Mouse (Mus musculus) midbrain, embryonic 11.5 days (tissue): Measurements from ENCODE around the gene Ezr. TPM values are rescaled to one million over a fixed set of nuclear protein-coding genes. Genes with fewer than 3 reads are reported as not detected.
"Not testable (repeated sequence)": the region's sequence is repeated elsewhere in the genome, so short reads cannot be mapped to it uniquely, and the experiment has no call there.

Source experiments
- ATAC-seq: fragments of 200-750 bp; cut with Nextera tagmentation; 2 replicates; pipeline ENCODE4 v1.8.0; 2017; ENCODE audit warnings: moderate TSS enrichment, moderate library complexity; ENCODE audit not compliant: low FRiP score
- DNase-seq: peaks from one replicate; pipeline ENCODE4 v3.0.0; 2015; ENCODE audit warnings: low spot score; ENCODE audit errors: missing footprints
- H3K27ac ChIP-seq: fragments of 300-500 bp; sonication (generic); 2 replicates; pipeline ENCODE4 v1.5.1; 2014; ENCODE audit warnings: low read depth, low read length
- H3K27me3 ChIP-seq: fragments of 300-500 bp; sonication (generic); 2 replicates; pipeline ENCODE4 v1.6.1; 2014; ENCODE audit warnings: mild to moderate bottlenecking, low read length, moderate library complexity, mixed read lengths; ENCODE audit not compliant: control insufficient read depth, insufficient read depth
- H3K36me3 ChIP-seq: fragments of 300-500 bp; sonication (generic); 2 replicates; pipeline ENCODE4 v1.6.1; 2014; ENCODE audit warnings: mild to moderate bottlenecking, low read length, moderate library complexity, mixed read lengths; ENCODE audit not compliant: control insufficient read depth, insufficient read depth
- H3K4me1 ChIP-seq: fragments of 300-500 bp; sonication (generic); 2 replicates; pipeline ENCODE4 v1.6.1; 2014; ENCODE audit warnings: low read length; ENCODE audit not compliant: control insufficient read depth, insufficient read depth
- H3K4me2 ChIP-seq: fragments of 300-500 bp; sonication (generic); 2 replicates; pipeline ENCODE4 v1.6.1; 2014; ENCODE audit warnings: mild to moderate bottlenecking, moderate library complexity
- H3K4me3 ChIP-seq: fragments of 300-500 bp; sonication (generic); 2 replicates; pipeline ENCODE4 v1.5.1; 2014; ENCODE audit warnings: low read depth, low read length
- H3K9ac ChIP-seq: fragments of 300-500 bp; sonication (generic); 2 replicates; pipeline ENCODE4 v1.6.1; 2014; ENCODE audit warnings: low read length
- H3K9me3 ChIP-seq: fragments of 300-500 bp; sonication (generic); 2 replicates; pipeline ENCODE4 v1.6.1; 2016; ENCODE audit warnings: low read length; ENCODE audit not compliant: control insufficient read depth
- WGBS: fragments of 180-500 bp; shearing (Covaris S2); extraction: QIAGEN DNeasy Blood & Tissue Kit; methylation state at CpG from one replicate; pipeline ENCODE4 v1.1.7; 2014; 5-methylcytosine and 5-hydroxymethylcytosine counted together
- polyA plus RNA-seq: library from polyadenylated mRNA; unstranded; fragments of >200 nt; fragmentation: Nextera tagmentation; extraction: Ambion mirVana; gene quantifications from 2 replicates; pipeline ENCODE4 v1.2.1, GENCODE M21; 2014

Gene Ezr
- polyA plus RNA-seq, 1 experiment from 2014 or later: 51.0 TPM

- not testable (repeated sequence) for H3K27ac ChIP-seq, H3K4me2 ChIP-seq, H3K36me3 ChIP-seq, ATAC-seq, H3K27me3 ChIP-seq, H3K9ac ChIP-seq, H3K4me1 ChIP-seq, H3K9me3 ChIP-seq, DNase-seq, H3K4me3 ChIP-seq
- 93% methylated on average over 8 of the region's 9 CpGs for WGBS
Observed at GRCm38 (mm10) chr17:6699502-6699901, 83.1 kb downstream of the Ezr start.

GRCm38 (mm10) chr17:6697224-6697775 is 85.3 kb downstream of the Ezr start:
- H3K9ac ChIP-seq, H3K27ac ChIP-seq, H3K27me3 ChIP-seq, H3K4me1 ChIP-seq, H3K36me3 ChIP-seq, H3K4me2 ChIP-seq, H3K9me3 ChIP-seq, H3K4me3 ChIP-seq: not testable (repeated sequence)
- DNase-seq: peak; percentile 81
- WGBS: 35% methylated on average over 3 of the region's 4 CpGs
- ATAC-seq: peak; percentile 56

- not testable (repeated sequence) for H3K4me2 ChIP-seq, DNase-seq, H3K9me3 ChIP-seq, H3K9ac ChIP-seq, H3K36me3 ChIP-seq, H3K4me3 ChIP-seq, H3K4me1 ChIP-seq, H3K27me3 ChIP-seq, H3K27ac ChIP-seq
- WGBS: 59% methylated on average over 8 of the region's 8 CpGs
- 0 out of 2 replicates have a peak, but pooled peaks have one; percentile 10 for ATAC-seq
Observed at GRCm38 (mm10) chr17:6696521-6696920, 86.1 kb downstream of the Ezr start.

GRCm38 (mm10) chr17:6695712-6696111 is 86.9 kb downstream of the Ezr start:
- H3K4me3 ChIP-seq, H3K27ac ChIP-seq, H3K36me3 ChIP-seq, H3K4me2 ChIP-seq, H3K27me3 ChIP-seq, H3K4me1 ChIP-seq, H3K9ac ChIP-seq, H3K9me3 ChIP-seq, DNase-seq, ATAC-seq: not testable (repeated sequence)
- 82% methylated on average over 9 of the region's 9 CpGs for WGBS

- H3K9me3 ChIP-seq, H3K4me2 ChIP-seq, H3K9ac ChIP-seq, H3K36me3 ChIP-seq, H3K4me3 ChIP-seq, H3K4me1 ChIP-seq, H3K27ac ChIP-seq, ATAC-seq, H3K27me3 ChIP-seq: not testable (repeated sequence)
- DNase-seq: peak; percentile 91
- WGBS: 21% methylated on average over 2 of the region's 2 CpGs
Observed at GRCm38 (mm10) chr17:6691596-6691995, 91.0 kb downstream of the Ezr start.

- not testable (repeated sequence) for H3K9ac ChIP-seq, ATAC-seq, H3K27ac ChIP-seq, H3K9me3 ChIP-seq, H3K36me3 ChIP-seq, H3K4me2 ChIP-seq, H3K4me1 ChIP-seq, H3K4me3 ChIP-seq, H3K27me3 ChIP-seq, DNase-seq
- 88% methylated on average over 2 of the region's 4 CpGs for WGBS
Observed at GRCm38 (mm10) chr17:6689344-6689743, 93.2 kb downstream of the Ezr start.

Other genes with a start within 250 kb of the Ezr start
- gene Dynlt1c, start 181.1 kb downstream of the Ezr start, polyA plus RNA-seq: 32.5 and 33.3 TPM in 2 replicates
- gene Dynlt1f, start 126.9 kb downstream of the Ezr start, polyA plus RNA-seq: 302 and 308 TPM in 2 replicates
- gene Sytl3, start 123.7 kb downstream of the Ezr start, polyA plus RNA-seq: not detected in 2 replicates
- gene Rsph3b, start 165.9 kb upstream of the Ezr start, polyA plus RNA-seq: 45.7 and 48.2 TPM in 2 replicates
- gene Tagap1, start 178.4 kb upstream of the Ezr start, polyA plus RNA-seq: 56.2 and 60.5 TPM in 2 replicates
- 106 and 115 TPM in 2 replicates for gene Rnaset2b, start 187.8 kb upstream of the Ezr start, polyA plus RNA-seq
- gene Gm49721, start 196.1 kb upstream of the Ezr start, polyA plus RNA-seq: 0.15 and 0.44 TPM in 2 replicates
- gene Gm1604a, start 242.8 kb upstream of the Ezr start, polyA plus RNA-seq: not detected in 2 replicates